Mouse (Mus musculus) embryo, embryonic 10.5 days (tissue): ENCODE measurements around the gene Grn.

Source experiments
- DNase-seq: peaks from one replicate; pipeline ENCODE4 v3.0.0-alpha.2; 2015; ENCODE audit warnings: low spot score

The Grn gene

GRCm38 (mm10) chr11:102480111-102480510, 50.0 kb downstream of the Grn start:
- no peak for DNase-seq

GRCm38 (mm10) chr11:102480897-102481296, 50.8 kb downstream of the Grn start:
- no peak for DNase-seq

GRCm38 (mm10) chr11:102481779-102482178, 51.7 kb downstream of the Grn start:
- no peak for DNase-seq
